Mouse (Mus musculus) bone marrow macrophage, adult 2 months (primary cell): ENCODE measurements around the gene Tbc1d10b.

ENCODE experiments used
- CTCF ChIP-seq: IDR thresholded peaks from 2 replicates; pipeline ENCODE4 v1.5.1; 2012; ENCODE audit warnings: low read depth, mild to moderate bottlenecking, low read length, moderate library complexity
- POLR2A ChIP-seq: IDR thresholded peaks from 2 replicates; pipeline ENCODE4 v1.6.1; 2012; ENCODE audit warnings: mild to moderate bottlenecking, low read depth, low read length, borderline replicate concordance

GRCm38 (mm10) chr7:127216307-127216706 lies 8.0 kb upstream of the Tbc1d10b start:
- TF ChIP-seq CTCF: no peak
- TF ChIP-seq POLR2A: no peak
